Mouse (Mus musculus) liver, embryonic 12.5 days (tissue): ENCODE measurements at regions not wholly inside any gene's neighbourhood (a gene's known extent, or its start where the extent isn't known, plus 50 kb on each side); places are given as distances from the start of the nearest gene placed in this dataset.

Experiments
- ATAC-seq: fragments of 200-750 bp; cut with Nextera tagmentation; 2 replicates; pipeline ENCODE4 v1.8.0; 2017; ENCODE audit warnings: moderate number of reproducible peaks, mild to moderate bottlenecking, moderate library complexity
- H3K27ac ChIP-seq: fragments of 300-500 bp; sonication (generic); 2 replicates; pipeline ENCODE4 v1.5.1; 2016; ENCODE audit warnings: mild to moderate bottlenecking
- H3K27me3 ChIP-seq: fragments of 300-500 bp; sonication (generic); replicated peaks from 2 replicates; pipeline ENCODE4 v1.6.1; 2016; ENCODE audit warnings: mild to moderate bottlenecking, moderate library complexity
- H3K36me3 ChIP-seq: fragments of 300-500 bp; sonication (generic); 2 replicates; pipeline ENCODE4 v1.6.1; 2016; ENCODE audit warnings: mild to moderate bottlenecking, moderate library complexity
- H3K4me1 ChIP-seq: fragments of 300-500 bp; sonication (generic); 2 replicates; pipeline ENCODE4 v1.6.1; 2016
- H3K4me2 ChIP-seq: fragments of 300-500 bp; sonication (generic); 2 replicates; pipeline ENCODE4 v1.6.1; 2016; ENCODE audit warnings: mild to moderate bottlenecking, moderate library complexity
- H3K4me3 ChIP-seq: fragments of 300-500 bp; sonication (generic); 2 replicates; pipeline ENCODE4 v1.5.1; 2016; ENCODE audit warnings: mild to moderate bottlenecking, moderate library complexity
- H3K9ac ChIP-seq: fragments of 300-500 bp; sonication (generic); 2 replicates; pipeline ENCODE4 v1.6.1; 2016; ENCODE audit warnings: mild to moderate bottlenecking, moderate library complexity
- H3K9me3 ChIP-seq: fragments of 300-500 bp; sonication (generic); replicated peaks from 2 replicates; pipeline ENCODE4 v1.6.1; 2016; ENCODE audit warnings: mild to moderate bottlenecking, moderate library complexity
- WGBS: fragments of 180-500 bp; shearing (Covaris S2); methylation state at CpG from one replicate; pipeline ENCODE4 v1.1.7; 2016; ENCODE audit not compliant: insufficient replicate concordance; 5-methylcytosine and 5-hydroxymethylcytosine counted together

GRCm38 (mm10) chr4:125399376-125400112 lies 91.0 kb upstream of the Grik3 start:
- 66% methylated on average over 13 of the region's 13 CpGs for WGBS
- no peak overlapping the region for H3K27ac ChIP-seq
- no peaks in the 10 kb centered on the region for H3K36me3 ChIP-seq
- H3K27me3 ChIP-seq = peaks cover 24% of the 10 kb centered on the region
- H3K9ac ChIP-seq = no peak overlapping the region
- H3K4me3 ChIP-seq = no peak overlapping the region
- H3K4me1 ChIP-seq = no peaks in the 10 kb centered on the region
- no peak overlapping the region for H3K4me2 ChIP-seq
- H3K9me3 ChIP-seq = no peaks in the 10 kb centered on the region
- ATAC-seq = no peak

GRCm38 (mm10) chr4:125397007-125397461 lies 93.5 kb upstream of the Grik3 start:
- WGBS = 49% methylated on average over 12 of the region's 12 CpGs
- Histone ChIP-seq H3K4me2 (no peak overlapping the region), H3K9ac (no peak overlapping the region), H3K4me1 (no peaks in the 10 kb centered on the region), H3K27ac (no peak overlapping the region), H3K36me3 (no peaks in the 10 kb centered on the region), H3K9me3 (no peaks in the 10 kb centered on the region), H3K27me3 (peaks cover 12% of the 10 kb centered on the region; the same call in 1 of the 2 replicates), H3K4me3 (no peak overlapping the region)
- ATAC-seq = no peak

GRCm38 (mm10) chr4:125391269-125391668 lies 99.2 kb upstream of the Grik3 start:
- Histone ChIP-seq H3K9me3 (no peaks in the 10 kb centered on the region), H3K4me3 (no peak overlapping the region), H3K27me3 (no peaks in the 10 kb centered on the region), H3K27ac (no peak overlapping the region), H3K36me3 (no peaks in the 10 kb centered on the region), H3K4me1 (no peaks in the 10 kb centered on the region), H3K9ac (no peak overlapping the region), H3K4me2 (no peak overlapping the region)
- WGBS = 56% methylated on average over 6 of the region's 6 CpGs
- no peak for ATAC-seq

- Histone ChIP-seq H3K9me3 (0 out of 2 replicates have a peak, but pooled peaks cover 3% of the 10 kb centered on the region), H3K36me3 (no peaks in the 10 kb centered on the region), H3K4me1 (no peaks in the 10 kb centered on the region), H3K27ac (no peak overlapping the region), H3K4me2 (no peak overlapping the region), H3K9ac (no peak overlapping the region), H3K27me3 (no peaks in the 10 kb centered on the region), H3K4me3 (no peak overlapping the region)
- 43% methylated on average over 4 of the region's 4 CpGs for WGBS
- ATAC-seq = no peak
Measured at GRCm38 (mm10) chr4:125385811-125386210, 104.7 kb upstream of the Grik3 start.

GRCm38 (mm10) chr4:125364011-125364410 lies 126.5 kb upstream of the Grik3 start:
- no peak overlapping the region for H3K27ac ChIP-seq
- no peaks in the 10 kb centered on the region for H3K36me3 ChIP-seq
- H3K9ac ChIP-seq = no peak overlapping the region
- no peaks in the 10 kb centered on the region for H3K9me3 ChIP-seq
- no peaks in the 10 kb centered on the region for H3K27me3 ChIP-seq
- 52% methylated on average over 9 of the region's 9 CpGs for WGBS
- H3K4me3 ChIP-seq = no peak overlapping the region
- ATAC-seq = no peak
- no peak overlapping the region for H3K4me2 ChIP-seq
- no peaks in the 10 kb centered on the region for H3K4me1 ChIP-seq

- H3K36me3 ChIP-seq = no peaks in the 10 kb centered on the region
- 38% methylated on average over 18 of the region's 18 CpGs for WGBS
Measured at GRCm38 (mm10) chr4:125361611-125362520, 128.6 kb upstream of the Grik3 start.

GRCm38 (mm10) chr4:125358356-125358755 lies 132.1 kb upstream of the Grik3 start:
- H3K27ac ChIP-seq = no peak overlapping the region
- H3K4me2 ChIP-seq = no peak overlapping the region
- H3K9ac ChIP-seq = no peak overlapping the region
- H3K4me1 ChIP-seq = no peaks in the 10 kb centered on the region
- H3K27me3 ChIP-seq = no peaks in the 10 kb centered on the region
- no peak for ATAC-seq
- H3K9me3 ChIP-seq = no peaks in the 10 kb centered on the region
- 64% methylated on average over 2 of the region's 2 CpGs for WGBS
- no peaks in the 10 kb centered on the region for H3K36me3 ChIP-seq
- no peak overlapping the region for H3K4me3 ChIP-seq

More at GRCm38 (mm10) chr4:125361611-125362520, 128.6 kb upstream of the Grik3 start:
- Histone ChIP-seq H3K9ac (no peak overlapping the region), H3K4me2 (no peak overlapping the region), H3K27ac (no peak overlapping the region), H3K4me1 (no peaks in the 10 kb centered on the region), H3K9me3 (no peaks in the 10 kb centered on the region), H3K27me3 (no peaks in the 10 kb centered on the region), H3K4me3 (no peak overlapping the region)
- no peak for ATAC-seq

GRCm38 (mm10) chr4:125356441-125356840 lies 134.1 kb upstream of the Grik3 start:
- 40% methylated on average over 8 of the region's 8 CpGs for WGBS
- no peak overlapping the region for H3K9ac ChIP-seq
- no peaks in the 10 kb centered on the region for H3K4me1 ChIP-seq
- no peak overlapping the region for H3K4me2 ChIP-seq
- H3K36me3 ChIP-seq = no peaks in the 10 kb centered on the region
- no peak overlapping the region for H3K4me3 ChIP-seq
- no peak for ATAC-seq
- no peak overlapping the region for H3K27ac ChIP-seq
- H3K9me3 ChIP-seq = no peaks in the 10 kb centered on the region
- no peaks in the 10 kb centered on the region for H3K27me3 ChIP-seq

GRCm38 (mm10) chr4:125354742-125355141 lies 135.8 kb upstream of the Grik3 start:
- no peaks in the 10 kb centered on the region for H3K9me3 ChIP-seq
- ATAC-seq = no peak
- H3K4me2 ChIP-seq = no peak overlapping the region
- no peaks in the 10 kb centered on the region for H3K4me1 ChIP-seq
- no peak overlapping the region for H3K4me3 ChIP-seq
- no peak overlapping the region for H3K9ac ChIP-seq
- 48% methylated on average over 3 of the region's 3 CpGs for WGBS
- H3K36me3 ChIP-seq = no peaks in the 10 kb centered on the region
- H3K27me3 ChIP-seq = no peaks in the 10 kb centered on the region
- H3K27ac ChIP-seq = no peak overlapping the region

GRCm38 (mm10) chr4:125350056-125350455 lies 140.4 kb upstream of the Grik3 start:
- no peak overlapping the region for H3K27ac ChIP-seq
- no peaks in the 10 kb centered on the region for H3K4me1 ChIP-seq
- H3K4me2 ChIP-seq = no peak overlapping the region
- no peaks in the 10 kb centered on the region for H3K36me3 ChIP-seq
- WGBS = 42% methylated on average over 1 of the region's 1 CpGs
- no peak overlapping the region for H3K9ac ChIP-seq
- no peak overlapping the region for H3K4me3 ChIP-seq
- ATAC-seq = no peak
- no peaks in the 10 kb centered on the region for H3K27me3 ChIP-seq
- no peaks in the 10 kb centered on the region for H3K9me3 ChIP-seq

GRCm38 (mm10) chr4:125339056-125339455 lies 151.4 kb upstream of the Grik3 start:
- H3K9me3 ChIP-seq = no peaks in the 10 kb centered on the region
- 0 out of 2 replicates have a peak, but pooled peaks cover 3% of the 10 kb centered on the region for H3K27me3 ChIP-seq
- H3K4me1 ChIP-seq = no peaks in the 10 kb centered on the region
- no peak overlapping the region for H3K4me2 ChIP-seq
- H3K27ac ChIP-seq = no peak overlapping the region
- no peak overlapping the region for H3K4me3 ChIP-seq
- ATAC-seq = no peak
- H3K36me3 ChIP-seq = no peaks in the 10 kb centered on the region
- 50% methylated on average over 2 of the region's 2 CpGs for WGBS
- H3K9ac ChIP-seq = no peak overlapping the region

GRCm38 (mm10) chr4:125328806-125329205 lies 161.7 kb upstream of the Grik3 start:
- 17% methylated on average over 3 of the region's 3 CpGs for WGBS

More at GRCm38 (mm10) chr4:125328806-125329205, 161.7 kb upstream of the Grik3 start:
- Histone ChIP-seq H3K4me1 (no peaks in the 10 kb centered on the region), H3K27ac (no peak overlapping the region), H3K4me2 (no peak overlapping the region), H3K36me3 (no peaks in the 10 kb centered on the region), H3K4me3 (no peak overlapping the region), H3K9me3 (no peaks in the 10 kb centered on the region), H3K9ac (no peak overlapping the region), H3K27me3 (no peaks in the 10 kb centered on the region)
- ATAC-seq = no peak
